Mouse (Mus musculus): ENCODE data around the gene Fitm1. TPM values are rescaled to one million over a fixed set of nuclear protein-coding genes. Genes with fewer than 3 reads are reported as not detected.

The Fitm1 gene
- polyA plus RNA-seq, 1 experiment = not detected

DNA sequence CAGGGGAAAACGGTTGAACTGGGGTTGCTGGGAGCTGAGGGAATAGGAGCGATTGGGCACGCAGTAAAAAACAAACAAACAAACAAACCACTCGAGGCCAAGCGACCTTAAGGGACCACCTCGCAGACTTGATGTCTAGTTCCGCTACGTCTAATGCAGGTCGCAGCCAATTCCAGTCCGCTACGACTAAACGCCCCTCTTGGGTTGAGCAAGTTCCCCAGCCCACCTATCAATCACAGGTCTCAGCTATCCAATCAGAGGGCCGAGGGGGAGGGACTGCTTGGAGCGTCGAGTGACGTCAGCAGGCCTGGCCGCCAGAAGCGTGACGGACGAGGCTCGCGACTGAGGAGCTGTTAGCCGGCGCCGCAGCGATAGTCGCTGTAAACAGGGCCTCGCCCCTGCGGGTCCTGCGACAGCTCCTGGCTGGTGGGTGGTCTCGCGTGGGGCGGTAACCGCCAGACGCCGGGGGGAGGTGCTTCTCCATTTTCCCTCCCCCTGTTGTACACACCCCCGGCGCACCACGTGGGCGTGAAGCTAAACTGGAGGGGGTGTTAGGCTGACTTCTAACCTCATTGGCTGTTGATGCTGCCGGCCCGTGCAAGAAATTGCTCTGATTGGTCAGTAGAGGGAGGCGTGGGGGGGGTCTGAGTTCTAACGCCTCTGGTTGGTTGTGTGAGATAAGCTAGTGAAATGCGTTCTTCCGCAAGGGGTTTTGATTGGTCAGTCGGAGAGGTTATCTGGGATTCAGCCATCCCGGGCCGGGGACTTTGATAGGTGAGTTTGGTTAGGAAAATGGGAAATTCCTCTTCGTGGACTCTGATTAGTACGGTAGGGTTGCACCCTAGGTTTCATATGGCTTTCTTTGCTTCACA is 15.0 kb upstream of the Fitm1 start, which contains the start of gene A730061H03Rik:
Gene A730061H03Rik (minus strand): TSS at position 205 of the 872 bp plus-strand sequence.
- H3K27ac ChIP-seq (ENCODE audit: control insufficient read depth, insufficient read depth, low read depth, low read length, poor library complexity) = peak within 1 kb of the TSS; percentile 83
- TF ChIP-seq POLR2A (IDR thresholded peaks at IDR 0.05; ENCODE audit: borderline replicate concordance, control insufficient read depth, low read depth, low read length) (peak; percentile 26; the same call in 1 of the 2 replicates), CTCF (IDR thresholded peaks at IDR 0.05; ENCODE audit: control insufficient read depth, insufficient read depth, low read length) (no peak)
- WGBS = under 1% methylated on average over 51 of the region's 51 CpGs
- peak within 1 kb of the TSS; percentile 67 for H3K4me3 ChIP-seq (replicated peaks; ENCODE audit: control insufficient read depth, low read depth, low read length)
- peaks cover 4% of the 10 kb centered on the region; the same call in 1 of the 2 replicates for H3K4me1 ChIP-seq (ENCODE audit: control insufficient read depth, insufficient read depth, low read length)

DNA sequence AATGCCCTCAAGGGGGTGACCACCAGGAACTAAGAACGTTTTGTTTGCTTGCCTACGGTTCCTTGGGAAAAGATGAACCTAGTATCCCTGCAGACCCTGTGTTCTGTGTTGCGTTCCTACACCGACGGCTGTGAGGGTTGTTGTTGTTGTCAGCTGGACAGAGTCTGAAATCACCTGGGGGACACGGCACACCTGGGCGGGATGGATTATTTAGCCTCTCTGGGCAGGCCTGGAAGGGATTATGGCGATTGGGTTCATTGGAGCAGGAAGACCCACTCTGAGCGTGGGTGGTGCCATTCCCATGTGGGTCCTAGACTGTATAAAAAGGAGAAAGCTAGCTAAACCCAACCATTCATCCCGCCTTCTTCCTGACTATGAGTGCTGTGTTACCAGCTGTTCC is 13.6 kb upstream of the Fitm1 start:
- peaks cover 4% of the 10 kb centered on the region; the same call in 1 of the 2 replicates for H3K4me1 ChIP-seq (ENCODE audit: control insufficient read depth, insufficient read depth, low read length)
- no peak overlapping the region for H3K4me3 ChIP-seq (replicated peaks; ENCODE audit: control insufficient read depth, low read depth, low read length)
- TF ChIP-seq POLR2A (IDR thresholded peaks at IDR 0.05; ENCODE audit: borderline replicate concordance, control insufficient read depth, low read depth, low read length) (no peak), CTCF (IDR thresholded peaks at IDR 0.05; ENCODE audit: control insufficient read depth, insufficient read depth, low read length) (no peak)
- H3K27ac ChIP-seq (ENCODE audit: control insufficient read depth, insufficient read depth, low read depth, low read length, poor library complexity) = no peak overlapping the region
- WGBS = 90% methylated on average over 10 of the region's 10 CpGs

DNA sequence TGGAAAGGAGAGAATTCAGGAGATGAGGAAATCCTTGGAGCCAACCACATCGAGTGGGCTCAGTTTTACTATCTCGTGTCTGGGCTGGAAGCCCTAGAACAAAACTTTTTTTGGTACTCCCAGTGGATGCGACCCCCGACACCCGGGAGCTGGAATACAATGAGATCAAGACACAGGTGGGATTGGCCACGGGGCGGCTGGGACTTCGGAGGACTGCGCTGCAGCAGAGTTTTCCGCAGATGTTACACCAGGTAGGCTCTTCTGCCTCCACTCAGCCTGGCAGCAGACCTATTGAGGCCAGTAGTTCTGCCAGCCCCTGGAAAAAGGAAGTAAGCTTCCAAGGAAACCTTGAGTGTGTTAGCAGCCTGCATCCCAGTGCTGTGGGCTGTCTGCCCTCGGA is 12.2 kb upstream of the Fitm1 start:
- no peak overlapping the region for H3K27ac ChIP-seq (ENCODE audit: control insufficient read depth, insufficient read depth, low read depth, low read length, poor library complexity)
- H3K4me1 ChIP-seq (ENCODE audit: control insufficient read depth, insufficient read depth, low read length) = peaks cover 2% of the 10 kb centered on the region; the same call in 1 of the 2 replicates
- no peak overlapping the region for H3K4me3 ChIP-seq (replicated peaks; ENCODE audit: control insufficient read depth, low read depth, low read length)
- 86% methylated on average over 11 of the region's 11 CpGs for WGBS
- no peak for TF ChIP-seq CTCF (IDR thresholded peaks at IDR 0.05; ENCODE audit: control insufficient read depth, insufficient read depth, low read length)
- no peak for TF ChIP-seq POLR2A (IDR thresholded peaks at IDR 0.05; ENCODE audit: borderline replicate concordance, control insufficient read depth, low read depth, low read length)

GRCm38 (mm10) chr14:55565748-55566147 is 9.7 kb upstream of the Fitm1 start:
- WGBS = 83% methylated on average over 3 of the region's 3 CpGs
- H3K4me1 ChIP-seq (ENCODE audit: control insufficient read depth, insufficient read depth, low read length) = peaks cover 2% of the 10 kb centered on the region; the same call in 1 of the 2 replicates
- H3K4me3 ChIP-seq (replicated peaks; ENCODE audit: control insufficient read depth, low read depth, low read length) = no peak overlapping the region
- H3K27ac ChIP-seq (ENCODE audit: control insufficient read depth, insufficient read depth, low read depth, low read length, poor library complexity) = no peak overlapping the region
- TF ChIP-seq POLR2A (IDR thresholded peaks at IDR 0.05; ENCODE audit: borderline replicate concordance, control insufficient read depth, low read depth, low read length) = no peak

- 89% methylated on average over 3 of the region's 3 CpGs for WGBS
- no peak overlapping the region for H3K27ac ChIP-seq (ENCODE audit: control insufficient read depth, insufficient read depth, low read depth, low read length, poor library complexity)
- H3K4me1 ChIP-seq (ENCODE audit: control insufficient read depth, insufficient read depth, low read length) = no peaks in the 10 kb centered on the region; the same call in 1 of the 2 replicates
- H3K4me3 ChIP-seq (replicated peaks; ENCODE audit: control insufficient read depth, low read depth, low read length) = no peak overlapping the region
- TF ChIP-seq CTCF (IDR thresholded peaks at IDR 0.05; ENCODE audit: control insufficient read depth, insufficient read depth, low read length) (no peak), POLR2A (IDR thresholded peaks at IDR 0.05; ENCODE audit: borderline replicate concordance, control insufficient read depth, low read depth, low read length) (no peak)
These were observed 7.9 kb upstream of the Fitm1 start for GRCm38 (mm10) chr14:55567496-55567895.

GRCm38 (mm10) chr14:55570588-55570987 is 4.8 kb upstream of the Fitm1 start:
- H3K4me3 ChIP-seq (replicated peaks; ENCODE audit: control insufficient read depth, low read depth, low read length) = no peak overlapping the region
- TF ChIP-seq CTCF (IDR thresholded peaks at IDR 0.05; ENCODE audit: control insufficient read depth, insufficient read depth, low read length) (no peak), POLR2A (IDR thresholded peaks at IDR 0.05; ENCODE audit: borderline replicate concordance, control insufficient read depth, low read depth, low read length) (no peak)
- WGBS = 68% methylated on average over 2 of the region's 2 CpGs
- H3K27ac ChIP-seq (ENCODE audit: control insufficient read depth, insufficient read depth, low read depth, low read length, poor library complexity) = no peak overlapping the region
- no peaks in the 10 kb centered on the region; the same call in 1 of the 2 replicates for H3K4me1 ChIP-seq (ENCODE audit: control insufficient read depth, insufficient read depth, low read length)

DNA sequence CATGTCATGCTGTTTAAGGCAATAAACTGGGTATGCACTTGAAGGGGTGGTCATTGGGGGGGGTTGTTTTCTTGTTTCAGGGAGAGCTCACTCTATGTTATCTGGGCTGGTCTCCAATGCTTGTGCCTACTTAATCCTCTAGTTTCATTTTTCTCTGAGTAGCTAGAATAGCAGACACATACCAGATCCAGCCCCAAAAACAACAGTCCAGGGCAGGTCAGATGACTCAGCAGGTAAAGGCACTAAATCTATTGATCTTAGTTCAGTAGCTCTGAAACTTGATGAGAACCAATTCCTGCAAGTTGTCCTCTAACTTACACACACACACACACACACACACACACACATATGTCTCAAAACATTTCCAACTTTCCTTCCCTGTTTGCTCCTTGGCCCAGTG is 3.7 kb upstream of the Fitm1 start:
- TF ChIP-seq CTCF (IDR thresholded peaks at IDR 0.05; ENCODE audit: control insufficient read depth, insufficient read depth, low read length) (no peak), POLR2A (IDR thresholded peaks at IDR 0.05; ENCODE audit: borderline replicate concordance, control insufficient read depth, low read depth, low read length) (no peak)
- H3K4me1 ChIP-seq (ENCODE audit: control insufficient read depth, insufficient read depth, low read length) = no peaks in the 10 kb centered on the region; the same call in 1 of the 2 replicates
- H3K27ac ChIP-seq (ENCODE audit: control insufficient read depth, insufficient read depth, low read depth, low read length, poor library complexity) = no peak overlapping the region
- no peak overlapping the region for H3K4me3 ChIP-seq (replicated peaks; ENCODE audit: control insufficient read depth, low read depth, low read length)

- Histone ChIP-seq H3K4me3 (replicated peaks; ENCODE audit: control insufficient read depth, low read depth, low read length) (no peak overlapping the region), H3K4me1 (ENCODE audit: control insufficient read depth, insufficient read depth, low read length) (no peaks in the 10 kb centered on the region; the same call in 1 of the 2 replicates), H3K27ac (ENCODE audit: control insufficient read depth, insufficient read depth, low read depth, low read length, poor library complexity) (no peak overlapping the region)
- WGBS = 57% methylated on average over 13 of the region's 13 CpGs
- no peak for TF ChIP-seq CTCF (IDR thresholded peaks at IDR 0.05; ENCODE audit: control insufficient read depth, insufficient read depth, low read length)
- TF ChIP-seq POLR2A (IDR thresholded peaks at IDR 0.05; ENCODE audit: borderline replicate concordance, control insufficient read depth, low read depth, low read length) = no peak
These were observed 294 bp downstream of the Fitm1 start for GRCm38 (mm10) chr14:55575711-55576110.

Data from bone marrow, adult 2 months (tissue).